Mouse (Mus musculus) T-helper 17 cell (primary cell): ENCODE measurements around the gene Slc6a20a.

Experiments
- in situ Hi-C, 2 experiments: fragments of 300-600 bp; cut with MboI, MseI; formaldehyde crosslinking; loops; 1 replicate in 1 of 2; 2 replicates in 1 of 2; pipeline ENCODE4 v1.15.1; 2025; ENCODE audit warnings: high pct_unique_total_duplicates in 2 of 2

Gene Slc6a20a

GRCm38 (mm10) chr9:123678327-123679105 lies at the start of gene Slc6a20a, which contains the start of gene Ccr9:
Slc6a20a (minus strand) TSS chr9:123678885.
Ccr9 (plus strand) TSS chr9:123678439.
- in situ Hi-C loops = loop anchor here in 1 of 2 experiments (5.0 kb wide), 1 partner anchor 579 kb away; no protein-coding TSS in a partner anchor

GRCm38 (mm10) chr9:123722737-123723493 lies 44.2 kb upstream of the Slc6a20a start:
- in situ Hi-C loops = loop anchor here in 1 of 2 experiments (5.0 kb wide), 1 partner anchor 59 kb away; no protein-coding TSS in a partner anchor

- in situ Hi-C loops = loop anchor here in 1 of 2 experiments (5.0 kb wide), 1 partner anchor 75 kb away; no protein-coding TSS in a partner anchor
These were observed 38.7 kb upstream of the Slc6a20a start, which contains the start of gene Lztfl1 for GRCm38 (mm10) chr9:123717186-123718008. Lztfl1 (minus strand) TSS chr9:123717697.

- in situ Hi-C loops = loop anchor here in 1 of 2 experiments (5.0 kb wide), 1 partner anchor 76 kb away; no protein-coding TSS in a partner anchor
These were observed 37.6 kb upstream of the Slc6a20a start for GRCm38 (mm10) chr9:123716301-123716700.

GRCm38 (mm10) chr9:123713111-123713510 lies 34.4 kb upstream of the Slc6a20a start:
- in situ Hi-C loops = no loop called here

GRCm38 (mm10) chr9:123709226-123709625 lies 30.5 kb upstream of the Slc6a20a start:
- in situ Hi-C loops = no loop called here

- in situ Hi-C loops = no loop called here
These were observed 23.1 kb upstream of the Slc6a20a start for GRCm38 (mm10) chr9:123701822-123702221.

- in situ Hi-C loops = no loop called here
These were observed 17.1 kb upstream of the Slc6a20a start for GRCm38 (mm10) chr9:123695634-123696302.

GRCm38 (mm10) chr9:123688227-123688626 lies 9.5 kb upstream of the Slc6a20a start:
- in situ Hi-C loops = no loop called here

- in situ Hi-C loops = no loop called here
These were observed 7.5 kb upstream of the Slc6a20a start for GRCm38 (mm10) chr9:123686206-123686605.

GRCm38 (mm10) chr9:123683704-123684103 lies 5.0 kb upstream of the Slc6a20a start:
- in situ Hi-C loops = no loop called here

- in situ Hi-C loops = loop anchor here in 1 of 2 experiments (5.0 kb wide), 1 partner anchor 578 kb away; no protein-coding TSS in a partner anchor
These were observed 513 bp upstream of the Slc6a20a start for GRCm38 (mm10) chr9:123679198-123679597.

- in situ Hi-C loops = loop anchor here in 1 of 2 experiments (10.0 kb wide), 1 partner anchor 259 kb away; no protein-coding TSS in a partner anchor
These were observed 13.0 kb downstream of the Slc6a20a start for GRCm38 (mm10) chr9:123665645-123666044.

GRCm38 (mm10) chr9:123659986-123660676 lies 18.6 kb downstream of the Slc6a20a start:
- in situ Hi-C loops = loop anchor here (5.0 to 10.0 kb wide), 4 partner anchors 53 to 265 kb away; no protein-coding TSS in a partner anchor

- in situ Hi-C loops = no loop called here
These were observed 19.7 kb downstream of the Slc6a20a start for GRCm38 (mm10) chr9:123658981-123659380.

GRCm38 (mm10) chr9:123657457-123657856 lies 21.2 kb downstream of the Slc6a20a start:
- in situ Hi-C loops = no loop called here

- in situ Hi-C loops = no loop called here
These were observed 27.3 kb downstream of the Slc6a20a start for GRCm38 (mm10) chr9:123651369-123651768.

GRCm38 (mm10) chr9:123649785-123650511 lies 28.7 kb downstream of the Slc6a20a start:
- in situ Hi-C loops = loop anchor here in 1 of 2 experiments (10.0 kb wide), 1 partner anchor 605 kb away; no protein-coding TSS in a partner anchor

- in situ Hi-C loops = loop anchor here in 1 of 2 experiments (10.0 kb wide), 1 partner anchor 615 kb away; no protein-coding TSS in a partner anchor
These were observed 38.6 kb downstream of the Slc6a20a start for GRCm38 (mm10) chr9:123640106-123640505.
